Mouse (Mus musculus): Measurements from ENCODE around the gene Nemp2. TPM values are rescaled to one million over a fixed set of nuclear protein-coding genes. Genes with fewer than 3 reads are reported as not detected.
"Not testable (repeated sequence)": the region's sequence is repeated elsewhere in the genome, so short reads cannot be mapped to it uniquely, and the experiment has no call there.

Nemp2 gene
- polyA plus RNA-seq, 1 experiment from 2014 or later: 10.9 TPM

GRCm38 (mm10) chr1:52660278-52660677 lies 29.8 kb downstream of the Nemp2 start:
- no peaks in the 10 kb centered on the region for H3K27me3 ChIP-seq
- WGBS: 86% methylated on average over 2 of the region's 2 CpGs
- peaks cover 5% of the 10 kb centered on the region; the same call in 1 of the 2 replicates for H3K36me3 ChIP-seq (replicated peaks)
- H3K4me3 ChIP-seq (replicated peaks): no peak overlapping the region
- H3K9me3 ChIP-seq: no peaks in the 10 kb centered on the region
- no peak overlapping the region for H3K27ac ChIP-seq
- no peak for ATAC-seq (ENCODE audit: low FRiP score)
- H3K4me2 ChIP-seq: no peak overlapping the region
- no peak overlapping the region for H3K9ac ChIP-seq
- no peaks in the 10 kb centered on the region for H3K4me1 ChIP-seq

- Histone ChIP-seq H3K27ac (no peak overlapping the region), H3K9ac (no peak overlapping the region), H3K4me3 (replicated peaks) (no peak overlapping the region), H3K4me1 (no peaks in the 10 kb centered on the region), H3K27me3 (no peaks in the 10 kb centered on the region), H3K36me3 (replicated peaks) (peaks cover 5% of the 10 kb centered on the region; the same call in 1 of the 2 replicates), H3K4me2 (no peak overlapping the region), H3K9me3 (no peaks in the 10 kb centered on the region)
- WGBS: 89% methylated on average over 12 of the region's 12 CpGs
- no peak for ATAC-seq (ENCODE audit: low FRiP score)
These were observed 30.3 kb downstream of the Nemp2 start for GRCm38 (mm10) chr1:52660765-52661164.

- 0 out of 2 replicates have a peak, but pooled peaks cover under 1% of the 10 kb centered on the region for H3K36me3 ChIP-seq (replicated peaks)
- WGBS: 92% methylated on average over 7 of the region's 7 CpGs
These were observed 32.7 kb downstream of the Nemp2 start for GRCm38 (mm10) chr1:52663228-52663627.

GRCm38 (mm10) chr1:52668743-52669323 lies 38.3 kb downstream of the Nemp2 start:
- Histone ChIP-seq H3K9me3 (no peaks in the 10 kb centered on the region), H3K27me3 (no peaks in the 10 kb centered on the region), H3K4me1 (peaks cover 7% of the 10 kb centered on the region; the same call in 1 of the 2 replicates), H3K27ac (no peak overlapping the region), H3K9ac (no peak overlapping the region), H3K4me2 (no peak overlapping the region), H3K36me3 (replicated peaks) (no peaks in the 10 kb centered on the region), H3K4me3 (replicated peaks) (no peak overlapping the region)
- no peak for ATAC-seq (ENCODE audit: low FRiP score)
- WGBS: 25% methylated on average over 7 of the region's 7 CpGs

More at GRCm38 (mm10) chr1:52663228-52663627, 32.7 kb downstream of the Nemp2 start:
- H3K9ac ChIP-seq: no peak overlapping the region
- H3K4me3 ChIP-seq (replicated peaks): no peak overlapping the region
- no peak for ATAC-seq (ENCODE audit: low FRiP score)
- H3K27me3 ChIP-seq: no peaks in the 10 kb centered on the region
- no peaks in the 10 kb centered on the region for H3K9me3 ChIP-seq
- H3K4me1 ChIP-seq: no peaks in the 10 kb centered on the region
- H3K27ac ChIP-seq: no peak overlapping the region
- H3K4me2 ChIP-seq: no peak overlapping the region

GRCm38 (mm10) chr1:52669931-52670330 lies 39.4 kb downstream of the Nemp2 start:
- 97% methylated on average over 1 of the region's 1 CpGs for WGBS
- no peaks in the 10 kb centered on the region for H3K9me3 ChIP-seq
- H3K9ac ChIP-seq: no peak overlapping the region
- peaks cover 7% of the 10 kb centered on the region; the same call in 1 of the 2 replicates for H3K4me1 ChIP-seq
- no peak overlapping the region for H3K4me2 ChIP-seq
- H3K36me3 ChIP-seq (replicated peaks): no peaks in the 10 kb centered on the region
- H3K27ac ChIP-seq: no peak overlapping the region
- H3K27me3 ChIP-seq: no peaks in the 10 kb centered on the region
- no peak overlapping the region for H3K4me3 ChIP-seq (replicated peaks)
- ATAC-seq (ENCODE audit: low FRiP score): no peak

- Histone ChIP-seq H3K9me3 (no peaks in the 10 kb centered on the region), H3K36me3 (replicated peaks) (no peaks in the 10 kb centered on the region), H3K27me3 (no peaks in the 10 kb centered on the region), H3K9ac (no peak overlapping the region), H3K4me2 (no peak overlapping the region), H3K4me3 (replicated peaks) (no peak overlapping the region), H3K27ac (no peak overlapping the region), H3K4me1 (no peaks in the 10 kb centered on the region)
- no peak for ATAC-seq (ENCODE audit: low FRiP score)
- 78% methylated on average over 7 of the region's 7 CpGs for WGBS
These were observed 45.4 kb downstream of the Nemp2 start for GRCm38 (mm10) chr1:52675561-52676551.

GRCm38 (mm10) chr1:52676621-52677020 lies 46.1 kb downstream of the Nemp2 start:
- 77% methylated on average over 3 of the region's 3 CpGs for WGBS
- Histone ChIP-seq H3K36me3 (replicated peaks) (no peaks in the 10 kb centered on the region), H3K27ac (no peak overlapping the region), H3K9ac (no peak overlapping the region), H3K4me1 (no peaks in the 10 kb centered on the region), H3K27me3 (no peaks in the 10 kb centered on the region), H3K4me2 (no peak overlapping the region), H3K9me3 (no peaks in the 10 kb centered on the region), H3K4me3 (replicated peaks) (no peak overlapping the region)
- no peak for ATAC-seq (ENCODE audit: low FRiP score)

GRCm38 (mm10) chr1:52683550-52683949 lies 53.0 kb downstream of the Nemp2 start:
- Histone ChIP-seq H3K27me3 (no peaks in the 10 kb centered on the region), H3K27ac (no peak overlapping the region), H3K4me3 (replicated peaks) (no peak overlapping the region), H3K36me3 (replicated peaks) (no peaks in the 10 kb centered on the region), H3K9ac (no peak overlapping the region), H3K9me3 (no peaks in the 10 kb centered on the region), H3K4me1 (no peaks in the 10 kb centered on the region), H3K4me2 (no peak overlapping the region)
- 73% methylated on average over 4 of the region's 4 CpGs for WGBS
- ATAC-seq (ENCODE audit: low FRiP score): no peak

- 90% methylated on average over 8 of the region's 8 CpGs for WGBS
- H3K4me2 ChIP-seq: no peak overlapping the region
- no peak overlapping the region for H3K9ac ChIP-seq
- ATAC-seq (ENCODE audit: low FRiP score): no peak
- no peaks in the 10 kb centered on the region for H3K4me1 ChIP-seq
- H3K27ac ChIP-seq: no peak overlapping the region
- H3K9me3 ChIP-seq: no peaks in the 10 kb centered on the region
- H3K36me3 ChIP-seq (replicated peaks): no peaks in the 10 kb centered on the region
- no peak overlapping the region for H3K4me3 ChIP-seq (replicated peaks)
- H3K27me3 ChIP-seq: no peaks in the 10 kb centered on the region
These were observed 57.1 kb downstream of the Nemp2 start for GRCm38 (mm10) chr1:52687636-52688035.

- not testable (repeated sequence) for H3K4me1 ChIP-seq; ATAC-seq (ENCODE audit: low FRiP score)
These were observed 64.0 kb downstream of the Nemp2 start for GRCm38 (mm10) chr1:52694456-52694855.

More at GRCm38 (mm10) chr1:52694456-52694855, 64.0 kb downstream of the Nemp2 start:
- H3K27me3 ChIP-seq; H3K4me2 ChIP-seq; H3K27ac ChIP-seq; H3K36me3 ChIP-seq (replicated peaks); H3K9me3 ChIP-seq; H3K9ac ChIP-seq; H3K4me3 ChIP-seq (replicated peaks): not testable (repeated sequence)
- 96% methylated on average over 13 of the region's 13 CpGs for WGBS
